Mouse (Mus musculus): ENCODE results near the gene Oxt. TPM values are rescaled to one million over a fixed set of nuclear protein-coding genes. Genes with fewer than 3 reads are reported as not detected.

Gene Oxt
- total RNA-seq, 1 experiment: 0.45 TPM

GRCm38 (mm10) chr2:130554841-130555240 is 21.1 kb upstream of the Oxt start:
- H3K4me1 ChIP-seq (ENCODE audit: control insufficient read depth in 2 of 2, insufficient read depth in 2 of 2, low read length in 2 of 2, poor library complexity in 1 of 2): no peaks in the 10 kb centered on the region
- H3K4me3 ChIP-seq (ENCODE audit: insufficient read depth in 1 of 2, low read depth in 1 of 2, low read length in 2 of 2, poor library complexity in 1 of 2, severe bottlenecking in 1 of 2): no peak overlapping the region
- TF ChIP-seq CHD2 (IDR thresholded peaks at IDR 0.05; ENCODE audit: low read depth, low read length) (no peak), ZNF384 (IDR thresholded peaks at IDR 0.05; ENCODE audit: low read depth, low read length) (no peak), HCFC1 (IDR thresholded peaks at IDR 0.05; ENCODE audit: borderline replicate concordance, insufficient read depth, low read length) (no peak), ZC3H11A (IDR thresholded peaks at IDR 0.05; ENCODE audit: borderline replicate concordance, low read depth, low read length) (no peak), MAFK (IDR thresholded peaks at IDR 0.05; ENCODE audit: insufficient read depth, low read depth, low read length) (no peak)
- DNase-seq (ENCODE audit: low read depth, low spot score): no peak
- in situ Hi-C loops (cut with MboI; ENCODE audit: low sequenced_read_pairs in 2 of 2, unreplicated experiment in 2 of 2): no loop called here
- H3K36me3 ChIP-seq (ENCODE audit: control insufficient read depth, insufficient read depth, low read length, poor library complexity, severe bottlenecking): peaks cover 6% of the 10 kb centered on the region; the same call in 1 of the 2 replicates
- no peak overlapping the region for H3K27ac ChIP-seq (ENCODE audit: insufficient read depth, low read depth, low read length, poor library complexity, severe bottlenecking)
- H3K9me3 ChIP-seq (ENCODE audit: control insufficient read depth, insufficient read depth, low read depth, low read length): no peaks in the 10 kb centered on the region
- no peak overlapping the region for H3K9ac ChIP-seq (ENCODE audit: insufficient read depth, low read depth, low read length, poor library complexity, severe bottlenecking)

DNA sequence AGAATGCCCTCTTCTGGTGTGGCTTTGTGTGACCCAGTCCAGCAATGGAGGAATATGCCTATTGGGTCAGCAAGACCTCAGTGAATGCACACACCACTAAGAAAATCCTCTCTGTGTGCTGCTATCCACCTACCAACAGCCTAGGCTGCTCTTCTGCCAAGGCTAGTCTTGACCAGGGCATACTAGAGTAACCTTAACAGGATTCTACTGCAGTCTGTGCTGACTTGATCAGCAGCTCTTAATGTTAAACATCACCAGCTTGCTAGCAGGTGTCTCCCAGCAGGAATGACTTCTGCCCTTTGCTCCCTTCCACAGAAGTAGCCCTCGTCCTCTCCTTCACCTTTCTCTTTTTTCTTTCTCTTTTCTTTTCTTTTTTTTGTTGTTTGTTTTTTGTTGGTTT is 19.7 kb upstream of the Oxt start:
- TF ChIP-seq ZNF384 (IDR thresholded peaks at IDR 0.05; ENCODE audit: low read depth, low read length) (no peak), ZC3H11A (IDR thresholded peaks at IDR 0.05; ENCODE audit: borderline replicate concordance, low read depth, low read length) (no peak), MAFK (IDR thresholded peaks at IDR 0.05; ENCODE audit: insufficient read depth, low read depth, low read length) (no peak), CHD2 (IDR thresholded peaks at IDR 0.05; ENCODE audit: low read depth, low read length) (no peak), HCFC1 (IDR thresholded peaks at IDR 0.05; ENCODE audit: borderline replicate concordance, insufficient read depth, low read length) (no peak)
- Histone ChIP-seq H3K4me1 (ENCODE audit: control insufficient read depth in 2 of 2, insufficient read depth in 2 of 2, low read length in 2 of 2, poor library complexity in 1 of 2) (no peaks in the 10 kb centered on the region), H3K27ac (ENCODE audit: insufficient read depth, low read depth, low read length, poor library complexity, severe bottlenecking) (no peak overlapping the region), H3K9ac (ENCODE audit: insufficient read depth, low read depth, low read length, poor library complexity, severe bottlenecking) (no peak overlapping the region), H3K9me3 (ENCODE audit: control insufficient read depth, insufficient read depth, low read depth, low read length) (no peaks in the 10 kb centered on the region), H3K4me3 (ENCODE audit: insufficient read depth in 1 of 2, low read depth in 1 of 2, low read length in 2 of 2, poor library complexity in 1 of 2, severe bottlenecking in 1 of 2) (no peak overlapping the region), H3K36me3 (ENCODE audit: control insufficient read depth, insufficient read depth, low read length, poor library complexity, severe bottlenecking) (peaks cover 6% of the 10 kb centered on the region; the same call in 1 of the 2 replicates)
- DNase-seq (ENCODE audit: low read depth, low spot score): no peak
- in situ Hi-C loops (cut with MboI; ENCODE audit: low sequenced_read_pairs in 2 of 2, unreplicated experiment in 2 of 2): no loop called here

DNA sequence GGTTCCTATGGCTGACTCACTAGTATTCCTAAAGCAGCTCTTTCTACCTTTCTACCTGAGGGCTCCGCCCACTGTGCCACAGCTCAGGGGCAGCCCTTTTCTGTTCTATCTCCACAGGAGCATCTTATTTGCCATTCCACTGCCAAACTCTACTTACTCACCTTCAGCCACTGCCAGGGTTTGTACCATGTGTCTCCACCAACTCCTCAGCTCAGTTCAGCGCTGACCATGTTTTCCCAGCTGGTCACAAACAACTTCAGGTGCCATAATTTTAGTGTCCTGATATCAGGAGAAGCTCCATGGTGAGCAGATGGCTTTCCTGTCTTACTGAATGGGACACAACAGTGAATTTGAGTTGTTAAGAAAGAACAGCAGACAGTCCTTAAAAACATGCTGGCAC is 18.5 kb upstream of the Oxt start:
- H3K4me1 ChIP-seq (ENCODE audit: control insufficient read depth in 2 of 2, insufficient read depth in 2 of 2, low read length in 2 of 2, poor library complexity in 1 of 2): no peaks in the 10 kb centered on the region
- TF ChIP-seq MAFK (IDR thresholded peaks at IDR 0.05; ENCODE audit: insufficient read depth, low read depth, low read length) (no peak), HCFC1 (IDR thresholded peaks at IDR 0.05; ENCODE audit: borderline replicate concordance, insufficient read depth, low read length) (no peak), ZC3H11A (IDR thresholded peaks at IDR 0.05; ENCODE audit: borderline replicate concordance, low read depth, low read length) (no peak), CHD2 (IDR thresholded peaks at IDR 0.05; ENCODE audit: low read depth, low read length) (no peak), ZNF384 (IDR thresholded peaks at IDR 0.05; ENCODE audit: low read depth, low read length) (no peak)
- no peak overlapping the region for H3K27ac ChIP-seq (ENCODE audit: insufficient read depth, low read depth, low read length, poor library complexity, severe bottlenecking)
- no peak overlapping the region for H3K4me3 ChIP-seq (ENCODE audit: insufficient read depth in 1 of 2, low read depth in 1 of 2, low read length in 2 of 2, poor library complexity in 1 of 2, severe bottlenecking in 1 of 2)
- H3K9me3 ChIP-seq (ENCODE audit: control insufficient read depth, insufficient read depth, low read depth, low read length): no peaks in the 10 kb centered on the region
- in situ Hi-C loops (cut with MboI; ENCODE audit: low sequenced_read_pairs in 2 of 2, unreplicated experiment in 2 of 2): no loop called here
- peaks cover 6% of the 10 kb centered on the region; the same call in 1 of the 2 replicates for H3K36me3 ChIP-seq (ENCODE audit: control insufficient read depth, insufficient read depth, low read length, poor library complexity, severe bottlenecking)
- no peak for DNase-seq (ENCODE audit: low read depth, low spot score)
- no peak overlapping the region for H3K9ac ChIP-seq (ENCODE audit: insufficient read depth, low read depth, low read length, poor library complexity, severe bottlenecking)

DNA sequence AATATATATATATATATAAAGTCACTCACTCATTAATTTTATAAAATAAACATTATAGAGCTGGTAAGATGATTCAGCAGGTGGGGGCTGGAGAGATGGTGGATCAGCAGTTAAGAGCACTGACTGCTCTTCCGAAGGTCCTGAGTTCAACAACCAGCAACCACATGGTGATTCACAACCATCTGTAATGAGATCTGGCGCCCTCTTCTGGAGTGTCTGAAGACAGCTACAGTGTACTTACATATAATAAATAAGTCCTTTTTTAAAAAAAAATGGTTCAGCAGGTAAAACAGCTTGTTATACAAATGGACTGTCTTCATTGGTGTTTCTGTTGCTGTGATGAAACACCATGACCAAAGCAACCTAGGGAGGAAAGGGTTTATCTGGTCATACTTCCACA is 18.0 kb upstream of the Oxt start:
- no peak overlapping the region for H3K4me3 ChIP-seq (ENCODE audit: insufficient read depth in 1 of 2, low read depth in 1 of 2, low read length in 2 of 2, poor library complexity in 1 of 2, severe bottlenecking in 1 of 2)
- H3K9me3 ChIP-seq (ENCODE audit: control insufficient read depth, insufficient read depth, low read depth, low read length): no peaks in the 10 kb centered on the region
- H3K36me3 ChIP-seq (ENCODE audit: control insufficient read depth, insufficient read depth, low read length, poor library complexity, severe bottlenecking): peaks cover 6% of the 10 kb centered on the region; the same call in 1 of the 2 replicates
- DNase-seq (ENCODE audit: low read depth, low spot score): no peak
- H3K27ac ChIP-seq (ENCODE audit: insufficient read depth, low read depth, low read length, poor library complexity, severe bottlenecking): no peak overlapping the region
- in situ Hi-C loops (cut with MboI; ENCODE audit: low sequenced_read_pairs in 2 of 2, unreplicated experiment in 2 of 2): no loop called here
- H3K9ac ChIP-seq (ENCODE audit: insufficient read depth, low read depth, low read length, poor library complexity, severe bottlenecking): no peak overlapping the region
- TF ChIP-seq MAFK (IDR thresholded peaks at IDR 0.05; ENCODE audit: insufficient read depth, low read depth, low read length): no peak
- TF ChIP-seq ZNF384 (IDR thresholded peaks at IDR 0.05; ENCODE audit: low read depth, low read length): 0 out of 2 replicates have a peak, but pooled peaks have one; percentile 25
- no peaks in the 10 kb centered on the region for H3K4me1 ChIP-seq (ENCODE audit: control insufficient read depth in 2 of 2, insufficient read depth in 2 of 2, low read length in 2 of 2, poor library complexity in 1 of 2)

All from ES-E14 (cell line).